Mouse (Mus musculus) right cerebral cortex, postnatal 25 days (tissue): ENCODE results near the gene Pinlyp.
A peak's percentile ranks its signal among the peaks of the same experiment; 100 is the strongest.

Experiments used
- DNase-seq: peaks from one replicate; pipeline ENCODE4 v3.0.0; 2022

The Pinlyp gene

GRCm38 (mm10) chr7:24546068-24546614 is at the start of gene Pinlyp, which contains the start of gene Xrcc1:
Pinlyp (minus strand) TSS chr7:24546118.
Xrcc1 (plus strand) TSS chr7:24546289.
- no peak for DNase-seq

- DNase-seq, result no peak
Measured at GRCm38 (mm10) chr7:24595464-24595863, 49.5 kb upstream of the Pinlyp start.

DNA sequence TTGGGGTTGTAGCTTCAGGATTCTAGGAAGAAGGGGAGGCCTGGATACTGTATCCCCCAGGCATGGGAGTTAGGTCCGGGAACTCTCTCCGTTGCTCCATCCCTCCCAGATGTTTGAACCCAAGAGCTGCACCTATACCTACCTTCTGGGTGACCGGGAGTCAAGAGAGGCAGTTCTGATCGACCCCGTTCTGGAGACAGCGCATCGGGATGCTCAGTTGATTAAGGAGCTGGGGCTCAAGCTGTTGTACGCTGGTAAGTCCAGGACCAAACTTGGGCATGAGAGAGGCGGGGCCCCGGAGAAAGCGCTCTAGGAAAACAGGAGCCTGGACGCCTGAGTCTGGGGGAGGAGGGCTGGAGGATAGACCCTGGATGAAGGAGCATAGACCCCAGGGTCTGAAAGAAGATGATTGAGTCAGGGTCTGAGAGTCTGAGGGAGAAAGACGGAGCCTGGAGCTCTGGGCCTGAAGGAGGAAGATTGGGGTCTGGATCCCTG is 48.4 kb upstream of the Pinlyp start:
- DNase-seq, result no peak

GRCm38 (mm10) chr7:24593621-24594308 is 47.8 kb upstream of the Pinlyp start:
- peak; percentile 69 for DNase-seq

GRCm38 (mm10) chr7:24592781-24593180 is 46.9 kb upstream of the Pinlyp start:
- DNase-seq, result no peak

DNA sequence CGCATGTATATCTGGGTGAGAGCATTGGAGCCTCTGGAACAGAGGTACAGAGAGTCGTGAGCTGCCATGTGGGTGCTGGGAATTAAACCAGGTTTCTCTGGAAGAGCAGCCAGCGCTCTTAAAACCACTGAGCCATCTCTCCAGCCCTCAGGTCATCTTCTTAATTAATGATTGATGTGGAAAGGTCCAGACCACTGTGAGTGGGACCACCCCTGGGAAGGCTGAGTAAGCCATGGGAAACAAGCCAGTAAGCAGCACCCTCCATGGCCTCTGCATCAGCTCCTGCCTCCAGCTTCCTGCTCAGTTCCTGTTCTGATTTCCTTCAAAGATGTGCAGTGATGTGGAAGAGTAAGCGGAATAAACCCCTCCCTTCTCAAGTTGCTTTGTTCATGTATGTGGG is 46.2 kb upstream of the Pinlyp start:
- DNase-seq, result no peak

DNA sequence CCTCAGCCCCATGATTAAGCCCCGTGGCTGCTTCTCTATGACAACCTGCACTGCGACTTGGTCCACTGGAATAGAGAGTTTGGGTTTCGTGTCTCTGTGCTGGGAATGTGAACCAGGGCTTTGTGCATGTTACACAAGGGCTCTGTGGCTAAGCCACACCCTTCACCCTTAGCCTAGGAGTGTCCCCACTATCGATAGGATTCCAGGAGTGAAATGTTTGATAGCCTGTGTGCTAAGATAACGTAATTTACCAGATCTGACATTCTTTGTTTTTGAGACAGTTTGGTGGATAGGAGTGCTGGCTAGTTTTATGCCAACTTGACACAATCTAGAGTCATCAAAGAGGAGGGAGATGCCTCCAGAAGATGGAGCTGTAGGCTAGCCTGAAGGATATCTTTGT is 45.8 kb upstream of the Pinlyp start:
- no peak for DNase-seq

DNA sequence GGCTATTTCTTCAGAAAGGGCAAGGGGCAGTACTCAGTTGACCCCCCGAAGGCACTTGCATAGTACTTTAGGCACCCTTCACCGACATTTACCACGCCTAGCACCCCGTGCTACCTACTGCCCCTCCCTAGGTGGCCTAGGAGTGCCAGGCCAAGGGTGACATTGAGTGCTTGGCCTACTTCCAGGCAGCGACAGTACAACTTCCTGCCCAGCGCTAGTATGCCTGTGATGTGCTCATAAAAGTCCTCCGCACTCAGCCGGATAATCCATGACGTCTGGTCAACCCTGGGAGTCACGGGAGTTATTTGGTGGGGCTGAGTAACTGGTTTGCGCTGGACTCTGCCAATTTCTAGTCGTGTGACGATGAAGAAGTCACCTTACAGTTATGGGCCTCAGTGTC is 42.4 kb upstream of the Pinlyp start:
- DNase-seq, result no peak

DNA sequence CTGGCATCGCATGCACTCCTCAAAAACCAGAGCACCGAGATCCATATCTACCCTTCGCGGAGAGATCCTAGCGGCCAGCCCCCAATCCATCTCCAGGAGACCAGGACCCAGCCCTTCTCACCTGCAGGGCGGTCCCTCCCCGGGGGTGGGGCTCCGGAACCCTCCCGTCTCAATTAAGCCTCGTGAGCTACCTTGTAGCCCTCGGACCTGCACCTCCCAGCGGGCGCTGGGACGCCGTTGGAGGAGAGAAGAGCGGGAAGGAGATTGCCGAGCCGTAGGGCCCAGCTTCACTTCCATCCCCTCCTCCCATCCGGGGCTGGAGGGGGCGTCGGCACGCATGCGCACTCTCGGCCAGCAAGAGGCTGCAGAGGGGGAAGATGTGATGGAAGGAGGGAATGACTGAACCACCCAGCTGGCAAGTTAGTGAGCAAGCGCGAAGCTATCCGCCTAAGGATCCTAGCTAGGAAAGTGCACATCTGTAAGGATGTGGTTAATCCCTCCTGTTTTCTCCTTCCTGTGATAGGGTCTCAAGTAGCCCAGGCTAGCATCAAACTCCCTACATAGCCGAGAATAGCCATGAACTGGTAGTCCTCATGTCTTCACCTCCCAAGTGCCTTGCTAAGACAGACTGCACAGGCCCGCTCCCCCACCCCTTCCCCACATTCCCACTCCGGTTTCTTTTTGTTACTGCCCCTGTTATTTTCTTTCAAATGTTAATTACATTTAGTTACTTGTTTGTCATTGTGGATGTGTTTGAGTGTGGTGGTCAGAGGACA is 41.6 kb upstream of the Pinlyp start, which contains the start of the genes Ethe1 and Zfp575:
Gene Ethe1 (plus strand): TSS at position 214 of the 776 bp plus-strand sequence.
Gene Zfp575 (minus strand): TSS at position 312 of the 776 bp plus-strand sequence.
- DNase-seq, result peak; percentile 88

- no peak for DNase-seq
Measured at GRCm38 (mm10) chr7:24586828-24587227, 40.9 kb upstream of the Pinlyp start.

GRCm38 (mm10) chr7:24585995-24586394 is 40.1 kb upstream of the Pinlyp start:
- no peak for DNase-seq

- no peak for DNase-seq
Measured at GRCm38 (mm10) chr7:24584876-24585275, 39.0 kb upstream of the Pinlyp start.

DNA sequence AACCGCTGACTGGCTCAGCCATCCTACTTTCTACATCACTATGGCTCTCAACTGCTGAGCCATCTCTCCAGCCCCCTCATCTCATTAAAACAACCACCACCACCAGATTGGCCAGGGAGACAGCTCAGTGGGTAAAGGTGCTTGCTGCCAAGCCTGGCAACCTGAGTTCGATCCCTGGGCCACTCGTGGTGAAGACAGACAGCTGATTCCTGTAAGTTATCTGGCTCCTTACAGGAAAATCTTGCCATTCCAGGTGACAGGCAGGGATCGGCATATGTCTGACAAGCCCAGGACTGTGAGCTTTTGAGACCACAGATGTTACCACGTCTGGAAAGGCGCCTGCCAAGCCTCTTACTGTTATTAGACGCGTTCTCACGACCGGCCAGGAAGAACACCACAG is 31.9 kb upstream of the Pinlyp start:
- DNase-seq, result no peak

DNA sequence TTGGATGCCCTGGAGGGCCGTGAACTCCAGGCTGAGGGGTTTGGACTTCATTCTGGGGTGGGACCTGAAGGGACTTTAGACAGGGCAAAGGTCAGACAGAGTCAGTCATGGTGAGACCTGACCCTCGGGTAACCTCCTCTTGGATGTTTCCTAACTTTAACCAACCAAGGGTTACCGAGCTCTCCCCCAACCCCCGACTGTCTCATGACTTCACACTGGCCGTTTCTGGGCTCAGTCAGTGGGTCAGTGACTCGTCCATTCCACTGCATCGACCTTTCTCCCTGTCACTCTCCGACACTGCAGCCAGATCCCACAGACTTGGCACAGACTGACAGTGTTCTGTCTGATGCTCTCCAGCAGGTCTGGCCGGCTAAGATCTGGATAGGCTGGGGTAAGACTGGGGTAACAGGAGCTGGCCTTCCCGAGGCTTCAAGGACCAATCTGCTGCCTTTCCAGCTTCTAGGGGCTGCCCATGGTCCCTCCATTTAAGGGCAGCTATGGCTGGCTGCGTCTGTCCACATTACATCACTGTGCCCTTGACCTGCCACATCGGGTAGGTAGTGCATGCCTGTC is 28.4 kb upstream of the Pinlyp start:
- no peak for DNase-seq

GRCm38 (mm10) chr7:24572455-24572854 is 26.5 kb upstream of the Pinlyp start:
- DNase-seq, result no peak

GRCm38 (mm10) chr7:24571071-24571470 is 25.2 kb upstream of the Pinlyp start:
- DNase-seq, result no peak

- DNase-seq, result no peak
Measured at GRCm38 (mm10) chr7:24568512-24568911, 22.6 kb upstream of the Pinlyp start.

- DNase-seq, result no peak
Measured at GRCm38 (mm10) chr7:24566206-24566605, 20.3 kb upstream of the Pinlyp start.

DNA sequence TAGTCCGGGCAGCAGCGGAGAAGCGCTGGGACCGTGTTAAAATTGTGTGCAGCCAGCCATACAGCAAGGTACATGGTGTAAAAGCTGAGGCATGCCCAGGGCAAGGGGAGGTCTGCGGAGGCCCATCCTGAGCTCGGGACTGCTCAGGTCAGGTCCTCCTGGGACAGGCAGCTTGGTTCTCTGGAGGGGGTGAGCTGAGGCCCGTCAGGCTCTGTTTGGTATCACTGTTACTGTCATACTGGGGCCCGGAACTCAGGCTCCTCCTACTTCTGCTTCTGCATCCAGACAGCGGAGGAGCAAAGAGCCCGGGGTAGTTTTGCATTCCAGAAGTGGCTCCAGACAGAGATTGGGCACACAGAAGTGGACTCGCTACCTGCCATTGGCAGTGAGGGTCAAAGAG is 19.7 kb upstream of the Pinlyp start:
- DNase-seq, result no peak

- peak; percentile 49 for DNase-seq
Measured at GRCm38 (mm10) chr7:24564607-24565265, 18.8 kb upstream of the Pinlyp start.

- DNase-seq, result no peak
Measured at GRCm38 (mm10) chr7:24563837-24564206, 17.9 kb upstream of the Pinlyp start.

- no peak for DNase-seq
Measured at GRCm38 (mm10) chr7:24563191-24563836, 17.4 kb upstream of the Pinlyp start.
